Mouse (Mus musculus) ES-Bruce4 (cell line): ENCODE results near the gene Slc24a3. TPM values are rescaled to one million over a fixed set of nuclear protein-coding genes. Genes with fewer than 3 reads are reported as not detected.

Experiments used
- H3K27ac ChIP-seq: 2 replicates; pipeline ENCODE4 v1.5.1; 2012; ENCODE audit warnings: low read length, inconsistent platforms; ENCODE audit not compliant: insufficient read depth
- H3K27me3 ChIP-seq: 2 replicates; pipeline ENCODE4 v1.6.1; 2012; ENCODE audit warnings: mild to moderate bottlenecking, low read length, inconsistent platforms; ENCODE audit not compliant: control insufficient read depth, poor library complexity, insufficient read depth, severe bottlenecking
- H3K36me3 ChIP-seq: 2 replicates; pipeline ENCODE4 v1.6.1; 2012; ENCODE audit warnings: inconsistent platforms, mild to moderate bottlenecking, low read length, moderate library complexity; ENCODE audit not compliant: control insufficient read depth, poor library complexity, insufficient read depth, severe bottlenecking
- H3K4me1 ChIP-seq: one replicate; pipeline ENCODE4 v1.8.1; 2011; ENCODE audit warnings: low read length; ENCODE audit not compliant: control insufficient read depth, insufficient read depth
- H3K4me3 ChIP-seq: 2 replicates; pipeline ENCODE4 v1.5.1; 2011; ENCODE audit warnings: low read depth, mild to moderate bottlenecking, low read length
- H3K9ac ChIP-seq: 2 replicates; pipeline ENCODE4 v1.6.1; 2012; ENCODE audit warnings: low read depth, mild to moderate bottlenecking, inconsistent platforms; ENCODE audit not compliant: poor library complexity, severe bottlenecking
- H3K9me3 ChIP-seq: replicated peaks from 2 replicates; pipeline ENCODE4 v1.6.1; 2012; ENCODE audit warnings: mild to moderate bottlenecking, low read length, inconsistent platforms; ENCODE audit not compliant: control insufficient read depth, poor library complexity, insufficient read depth, severe bottlenecking
- CTCF ChIP-seq: IDR thresholded peaks from one replicate; pipeline ENCODE4 v1.8.1; 2011; ENCODE audit warnings: low read depth, low read length
- EP300 ChIP-seq: IDR thresholded peaks from 2 replicates; pipeline ENCODE4 v1.6.1; 2011; ENCODE audit warnings: low read depth, low read length; ENCODE audit not compliant: insufficient read depth
- POLR2A ChIP-seq: IDR thresholded peaks from one replicate; pipeline ENCODE4 v1.8.1; 2011; ENCODE audit warnings: low read length; ENCODE audit not compliant: insufficient read depth
- polyA plus RNA-seq: library from polyadenylated mRNA; stranded (reverse); fragments of >200 nt; gene quantifications from 2 replicates; pipeline ENCODE4 v1.2.4, GENCODE M21; 2011; ENCODE audit warnings: low read depth; ENCODE audit not compliant: missing spikeins, insufficient read depth, insufficient read length

The Slc24a3 gene
- polyA plus RNA-seq, 1 experiment, result 0.16 TPM

DNA sequence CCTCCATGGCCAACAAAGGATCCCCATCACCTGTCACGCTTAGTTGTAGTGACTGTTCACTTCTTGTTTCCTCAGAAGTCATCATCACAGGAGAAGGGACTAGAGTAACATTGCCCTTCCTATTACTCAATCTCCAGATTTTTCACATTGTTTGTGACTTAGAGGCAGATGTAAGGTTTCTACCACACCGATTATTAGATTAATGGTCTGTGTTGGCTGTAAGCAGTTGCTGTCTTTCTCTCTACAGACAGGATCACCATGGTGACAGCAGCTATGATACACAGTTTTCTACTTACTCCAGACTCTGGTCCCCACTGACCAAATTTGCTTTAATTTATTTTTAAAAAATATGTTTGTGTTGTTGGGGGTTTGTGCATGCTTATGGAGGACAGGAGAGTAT is 90.3 kb downstream of the Slc24a3 start:
- H3K4me3 ChIP-seq, result no peak overlapping the region
- no peaks in the 10 kb centered on the region for H3K4me1 ChIP-seq
- H3K27me3 ChIP-seq, result no peaks in the 10 kb centered on the region
- TF ChIP-seq POLR2A (no peak), CTCF (no peak)
- no peaks in the 10 kb centered on the region for H3K36me3 ChIP-seq
- H3K27ac ChIP-seq, result no peak overlapping the region
- no peaks in the 10 kb centered on the region for H3K9me3 ChIP-seq
- H3K9ac ChIP-seq, result no peak overlapping the region

GRCm38 (mm10) chr2:145260574-145260973 is 93.0 kb downstream of the Slc24a3 start:
- no peak overlapping the region for H3K4me3 ChIP-seq
- TF ChIP-seq EP300 (no peak), CTCF (no peak), POLR2A (no peak)
- no peaks in the 10 kb centered on the region for H3K4me1 ChIP-seq
- no peaks in the 10 kb centered on the region for H3K27me3 ChIP-seq
- no peaks in the 10 kb centered on the region for H3K9me3 ChIP-seq
- H3K27ac ChIP-seq, result no peak overlapping the region
- no peaks in the 10 kb centered on the region for H3K36me3 ChIP-seq
- no peak overlapping the region for H3K9ac ChIP-seq

DNA sequence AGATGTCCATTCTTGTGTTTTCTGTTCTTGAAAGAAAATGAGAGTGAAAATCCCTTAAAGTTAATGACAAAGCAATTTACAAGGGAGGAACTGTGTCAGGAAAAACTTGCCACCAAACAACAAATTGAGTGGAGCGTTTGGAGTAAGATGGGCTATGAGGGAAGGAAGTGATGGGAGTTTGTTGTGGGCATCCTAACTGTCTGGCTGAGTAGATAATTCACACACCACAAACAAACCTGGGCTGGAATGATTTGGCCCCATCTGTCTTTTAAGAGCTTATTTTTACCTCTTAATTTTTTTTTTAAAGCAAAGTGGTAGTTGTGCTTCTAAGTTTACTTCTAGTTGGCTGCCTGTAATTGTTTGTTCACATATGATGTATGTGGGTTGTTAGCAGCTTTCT is 94.6 kb downstream of the Slc24a3 start:
- Histone ChIP-seq H3K9me3 (no peaks in the 10 kb centered on the region), H3K4me1 (no peaks in the 10 kb centered on the region), H3K9ac (no peak overlapping the region), H3K4me3 (no peak overlapping the region), H3K27me3 (no peaks in the 10 kb centered on the region), H3K27ac (no peak overlapping the region), H3K36me3 (no peaks in the 10 kb centered on the region)
- TF ChIP-seq POLR2A (no peak), CTCF (no peak), EP300 (no peak)

GRCm38 (mm10) chr2:145266723-145267122 is 99.2 kb downstream of the Slc24a3 start:
- Histone ChIP-seq H3K4me3 (no peak overlapping the region), H3K36me3 (no peaks in the 10 kb centered on the region), H3K9ac (no peak overlapping the region), H3K27ac (no peak overlapping the region), H3K9me3 (no peaks in the 10 kb centered on the region), H3K4me1 (no peaks in the 10 kb centered on the region), H3K27me3 (no peaks in the 10 kb centered on the region)
- TF ChIP-seq POLR2A (no peak), EP300 (no peak), CTCF (no peak)

- no peak for TF ChIP-seq CTCF
- no peak for TF ChIP-seq EP300
- no peak for TF ChIP-seq POLR2A
- no peak overlapping the region for H3K27ac ChIP-seq
- no peak overlapping the region for H3K9ac ChIP-seq
- no peaks in the 10 kb centered on the region for H3K36me3 ChIP-seq
- H3K9me3 ChIP-seq, result no peaks in the 10 kb centered on the region
- no peaks in the 10 kb centered on the region for H3K27me3 ChIP-seq
- H3K4me1 ChIP-seq, result no peaks in the 10 kb centered on the region
- no peak overlapping the region for H3K4me3 ChIP-seq
These were observed 101.4 kb downstream of the Slc24a3 start for GRCm38 (mm10) chr2:145268971-145269370.

DNA sequence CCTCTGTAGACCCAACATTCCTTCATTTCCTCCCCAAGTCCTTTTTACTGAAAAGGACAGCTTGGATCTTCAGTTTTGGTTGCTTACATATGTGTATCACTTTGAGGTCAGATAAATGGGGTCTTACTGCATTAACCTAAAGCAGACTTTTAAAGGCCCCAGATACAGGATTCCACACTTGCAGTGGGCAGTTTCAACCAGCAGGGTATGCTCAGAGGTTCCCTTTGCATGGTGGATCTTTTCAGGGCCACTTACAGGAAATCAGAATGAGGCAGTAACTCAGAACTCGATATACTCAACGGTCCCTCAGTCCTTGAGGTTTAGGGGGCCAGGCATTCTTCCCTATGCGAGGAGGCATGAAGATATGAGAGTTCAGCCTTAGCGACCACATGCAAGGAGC is 101.9 kb downstream of the Slc24a3 start:
- TF ChIP-seq CTCF (no peak), POLR2A (no peak), EP300 (no peak)
- Histone ChIP-seq H3K27me3 (no peaks in the 10 kb centered on the region), H3K36me3 (no peaks in the 10 kb centered on the region), H3K4me1 (no peaks in the 10 kb centered on the region), H3K9ac (no peak overlapping the region), H3K27ac (no peak overlapping the region), H3K9me3 (no peaks in the 10 kb centered on the region), H3K4me3 (no peak overlapping the region)
